Mouse (Mus musculus) embryonic fibroblast, embryonic 13.5 days (primary cell): ENCODE results near the gene Galns.

Experiments used
- CTCF ChIP-seq: IDR thresholded peaks from 2 replicates; pipeline ENCODE4 v1.5.1; 2011; ENCODE audit warnings: mild to moderate bottlenecking, control low read depth, low read length, moderate library complexity, borderline replicate concordance; ENCODE audit not compliant: insufficient read depth
- POLR2A ChIP-seq: IDR thresholded peaks from 2 replicates; pipeline ENCODE4 v1.6.1; 2011; ENCODE audit warnings: low read depth, mild to moderate bottlenecking, control low read depth, low read length, moderate library complexity

DNA sequence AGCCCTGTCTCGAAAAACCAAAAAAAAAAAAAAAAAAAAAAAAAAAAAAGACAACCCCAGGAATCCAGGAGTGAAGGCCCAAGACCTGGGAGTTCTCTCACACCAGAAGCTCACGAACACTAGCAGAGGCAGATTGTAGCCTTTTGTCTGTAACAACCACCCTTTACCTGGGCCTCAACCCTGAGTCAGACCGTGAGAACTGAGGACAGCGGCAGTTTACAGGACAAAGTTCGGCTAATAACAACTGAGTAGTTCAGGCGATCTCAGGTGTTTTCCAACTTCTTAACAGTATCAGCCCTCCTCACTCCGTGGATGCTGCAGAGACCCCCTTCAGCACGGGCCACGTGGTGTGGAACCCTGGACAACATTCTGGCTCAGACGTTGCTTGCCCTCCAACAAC, 24.5 kb downstream of the Galns start:
- TF ChIP-seq CTCF (no peak), POLR2A (no peak)
